Mouse (Mus musculus) telencephalon, adult 2 months (tissue): Measurements from ENCODE around the gene Serinc3.
"Not testable (repeated sequence)": the region's sequence is repeated elsewhere in the genome, so short reads cannot be mapped to it uniquely, and the experiment has no call there.

Experiments
- DNase-seq: peaks from one replicate; pipeline ENCODE4 v3.0.0-alpha.2; 2011; ENCODE audit warnings: low read depth, low spot score

Serinc3 gene

DNA sequence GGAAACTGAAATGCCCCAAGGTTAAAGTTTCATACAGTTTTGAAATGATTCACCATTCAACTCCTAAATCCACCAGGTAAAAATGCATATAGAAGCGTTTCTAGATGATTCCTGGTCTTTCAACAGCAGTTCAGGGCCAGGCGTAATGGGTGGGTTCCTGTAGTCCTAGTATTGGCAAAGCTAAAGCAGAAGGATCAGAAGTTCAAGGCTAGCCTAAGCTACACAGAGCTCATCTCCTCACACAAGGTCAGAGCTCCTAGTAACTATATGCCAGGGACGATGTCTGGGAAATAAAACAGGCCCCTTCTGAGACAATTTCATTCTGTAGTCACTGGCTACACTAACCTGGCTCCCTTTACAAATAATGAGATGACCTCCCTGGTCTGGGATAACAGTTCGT is 13.7 kb downstream of the Serinc3 start:
- DNase-seq: no peak

GRCm38 (mm10) chr2:163621401-163621800 is 23.5 kb downstream of the Serinc3 start:
- not testable (repeated sequence) for DNase-seq

- DNase-seq: no peak
Observed at GRCm38 (mm10) chr2:163620451-163620850, 24.5 kb downstream of the Serinc3 start.

DNA sequence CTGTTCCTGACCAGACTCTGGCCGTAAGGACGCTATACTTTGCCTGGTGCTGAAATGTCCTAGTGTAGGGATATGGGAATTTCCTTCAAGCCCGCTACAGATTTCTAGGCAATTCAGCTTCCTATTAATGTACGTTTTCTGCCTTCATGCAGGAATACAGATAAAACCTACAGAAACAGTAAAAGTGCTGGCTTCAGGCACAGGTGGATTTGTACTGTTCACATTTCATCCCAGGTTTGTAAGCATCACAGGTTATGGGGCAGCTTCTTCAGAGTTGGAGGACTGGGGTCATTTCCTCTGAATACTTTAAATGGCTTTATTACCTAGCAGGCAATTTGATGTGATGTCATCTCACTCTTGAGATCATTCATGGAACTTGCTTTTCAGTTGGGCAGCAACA is 27.1 kb downstream of the Serinc3 start:
- no peak for DNase-seq

DNA sequence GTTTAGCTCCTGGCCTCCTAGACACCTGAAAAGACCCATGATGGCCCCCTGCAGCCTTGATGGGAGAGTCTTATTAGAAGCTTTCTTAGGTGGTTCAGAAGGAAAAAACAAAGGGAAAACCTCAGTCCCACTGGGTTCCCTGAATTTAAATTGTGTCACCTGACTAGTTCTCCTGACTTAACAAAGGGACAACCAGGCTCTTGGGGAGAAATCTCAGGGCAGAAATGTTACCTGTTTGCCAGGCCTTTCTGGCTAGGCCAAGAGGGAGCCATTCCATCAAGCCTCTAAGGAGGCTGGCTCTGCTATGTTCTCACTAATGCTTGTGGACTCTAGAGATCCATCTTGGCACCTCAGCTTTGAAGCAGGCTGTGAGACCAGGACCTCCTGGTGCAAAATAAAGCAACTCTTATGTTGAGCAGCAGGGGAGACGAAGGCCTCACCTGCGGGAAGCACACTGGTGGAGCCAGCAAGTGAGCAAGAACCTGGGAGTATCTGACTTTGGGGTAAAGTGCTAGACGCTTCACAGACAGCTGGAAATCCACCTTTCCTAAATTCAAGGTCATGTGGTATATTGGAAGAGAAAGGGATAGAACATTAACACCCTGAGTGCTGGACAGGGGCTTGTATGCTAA is 27.6 kb downstream of the Serinc3 start:
- no peak for DNase-seq

GRCm38 (mm10) chr2:163616652-163617227 is 28.2 kb downstream of the Serinc3 start:
- no peak for DNase-seq

GRCm38 (mm10) chr2:163615906-163616651 is 28.9 kb downstream of the Serinc3 start:
- no peak for DNase-seq

GRCm38 (mm10) chr2:163615401-163615800 is 29.5 kb downstream of the Serinc3 start:
- no peak for DNase-seq

DNA sequence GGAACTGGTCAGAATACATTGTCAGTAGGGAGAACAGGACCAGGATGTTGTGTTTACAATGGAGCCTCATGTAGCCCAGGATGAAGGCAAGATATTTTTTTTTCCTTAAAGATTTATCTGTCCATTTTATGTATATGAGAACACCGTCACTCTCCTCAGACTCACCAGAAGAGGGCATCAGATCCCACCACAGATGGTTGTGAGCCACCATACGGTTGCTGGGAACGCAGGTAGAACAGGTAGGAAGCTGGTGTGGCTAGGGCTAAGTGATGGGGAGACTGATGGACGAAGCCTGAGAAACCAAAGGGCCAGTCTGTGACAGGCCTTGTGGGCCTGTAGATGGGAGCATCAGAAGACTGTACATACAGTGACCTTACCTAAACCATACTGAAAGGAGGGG is 30.9 kb downstream of the Serinc3 start:
- no peak for DNase-seq

- no peak for DNase-seq
Observed at GRCm38 (mm10) chr2:163613206-163613605, 31.7 kb downstream of the Serinc3 start.

DNA sequence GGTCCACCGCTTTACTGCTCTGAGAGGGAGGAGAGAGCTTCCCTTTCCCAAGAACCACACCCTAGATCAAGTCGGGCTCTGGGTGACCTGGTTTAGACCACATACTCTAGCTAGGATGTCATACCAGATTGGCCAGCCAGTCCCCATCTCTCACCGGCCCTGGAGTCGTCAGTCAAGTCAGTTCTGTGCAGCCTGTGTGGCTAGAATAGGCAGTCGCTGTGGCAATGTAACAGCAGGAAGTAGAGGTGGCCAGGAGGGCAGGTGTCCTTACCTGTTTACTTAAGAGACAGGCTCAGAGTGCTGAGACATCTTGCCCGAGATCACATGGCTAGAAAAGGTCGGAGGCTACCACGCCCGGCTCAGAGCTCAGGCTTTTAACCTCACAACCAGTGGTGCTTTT is 33.8 kb downstream of the Serinc3 start:
- no peak for DNase-seq

- no peak for DNase-seq
Observed at GRCm38 (mm10) chr2:163609281-163609975, 35.5 kb downstream of the Serinc3 start.

DNA sequence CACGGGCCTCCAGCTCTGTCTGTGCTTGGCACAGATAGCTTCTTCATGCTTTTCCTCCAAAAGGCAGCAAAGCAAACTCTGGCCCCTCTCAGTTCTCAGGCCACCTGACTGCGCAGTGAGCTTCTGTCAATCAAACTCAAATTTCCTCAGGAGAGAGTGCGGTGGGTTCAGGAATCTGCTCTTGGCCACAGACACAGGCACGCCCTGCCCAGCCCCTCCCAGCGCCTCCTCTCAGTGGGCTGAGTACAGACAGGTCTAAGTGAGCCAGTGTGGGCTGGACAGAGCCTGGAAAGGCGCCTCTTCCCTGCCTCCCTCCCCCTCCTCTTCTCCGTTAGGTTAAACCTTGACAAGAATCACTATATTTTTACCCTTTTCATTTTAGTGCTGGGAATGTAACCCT is 36.9 kb downstream of the Serinc3 start:
- no peak for DNase-seq

DNA sequence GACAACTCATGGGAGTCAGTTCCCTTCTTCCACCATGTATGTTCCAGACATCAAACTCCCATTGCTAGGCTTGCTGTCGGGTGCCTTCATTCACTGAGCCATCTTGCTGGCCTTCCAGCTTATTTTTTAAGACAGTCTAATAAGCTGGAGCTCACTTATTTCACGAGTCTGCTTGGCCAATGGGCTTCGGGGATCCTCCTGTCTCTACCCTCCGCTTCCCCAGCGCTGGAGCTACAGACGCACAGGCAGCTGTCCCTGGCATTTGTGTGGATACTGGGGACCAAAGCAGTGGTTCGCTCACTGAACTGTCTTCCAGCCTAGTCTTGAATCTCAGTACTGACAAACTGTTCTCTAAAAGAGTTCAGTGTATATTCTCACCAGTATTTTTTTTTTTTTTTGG is 38.8 kb downstream of the Serinc3 start:
- DNase-seq: no peak

DNA sequence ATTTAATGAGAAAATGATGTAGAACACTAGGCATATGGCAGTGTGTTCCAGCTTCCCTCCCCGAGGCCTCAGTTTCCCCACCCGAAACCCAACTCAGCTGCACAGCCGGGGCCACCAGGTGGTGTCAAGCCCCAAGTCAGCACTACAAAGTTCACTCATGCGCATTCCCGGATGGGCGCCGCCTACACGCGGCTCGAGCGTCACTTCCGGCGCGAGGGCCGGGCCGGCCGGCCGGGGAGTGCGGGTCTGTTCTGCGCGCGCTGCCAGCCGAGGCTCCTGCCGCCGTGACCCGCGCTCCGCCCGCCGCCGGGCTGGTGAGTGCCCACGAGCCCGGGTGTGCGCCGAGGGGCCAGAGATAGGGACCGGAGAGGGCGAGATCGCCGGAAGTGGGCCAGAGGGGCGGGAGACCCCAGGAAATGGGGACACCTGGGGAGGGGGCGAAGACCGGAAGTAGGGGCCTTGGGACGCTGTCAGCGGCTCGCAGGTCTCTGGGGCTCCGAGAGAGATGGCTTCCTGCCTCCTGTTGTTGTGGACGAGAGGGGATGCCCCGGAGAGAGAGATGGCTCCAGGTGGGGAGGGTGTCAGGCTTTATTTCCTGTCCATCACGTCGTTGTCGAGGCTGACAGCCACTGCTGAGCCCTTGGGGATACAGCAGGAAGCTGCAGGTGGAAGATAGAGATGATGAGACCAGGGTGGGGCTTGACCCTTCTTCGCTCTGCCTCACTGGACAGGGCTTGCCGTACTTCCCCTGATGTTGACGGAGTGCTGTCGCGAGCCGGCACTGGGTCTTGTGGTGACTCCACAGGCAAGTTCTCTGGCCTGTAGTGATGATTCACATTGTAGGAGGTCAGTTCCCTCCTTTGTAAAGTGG is 42.6 kb downstream of the Serinc3 start, which contains the start of gene Ttpal:
Gene Ttpal, plus strand, starts transcription at position 214 of the 871 bp plus-strand sequence.
- DNase-seq: peak; percentile 67

- no peak for DNase-seq
Observed at GRCm38 (mm10) chr2:163601712-163602100, 43.2 kb downstream of the Serinc3 start.

- DNase-seq: no peak
Observed at GRCm38 (mm10) chr2:163601066-163601465, 43.9 kb downstream of the Serinc3 start.

DNA sequence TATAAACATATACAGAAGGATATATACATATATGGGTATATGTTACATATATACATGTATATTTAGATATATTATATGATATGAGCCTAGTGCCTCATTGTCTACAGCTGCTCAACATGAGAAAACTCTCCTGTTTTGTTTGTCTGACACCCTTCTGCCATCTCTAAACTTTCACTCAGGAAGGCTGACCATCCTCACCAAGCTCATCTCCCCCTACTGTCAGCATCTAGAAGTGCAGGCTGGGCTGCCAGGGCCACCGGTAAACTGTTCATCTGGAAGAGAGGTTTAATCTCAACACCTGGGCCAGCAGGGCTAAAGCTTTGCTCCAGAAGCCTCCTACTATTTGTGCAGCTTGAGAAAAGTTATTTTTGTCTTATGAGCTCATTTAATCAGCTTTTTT is 45.7 kb downstream of the Serinc3 start:
- no peak for DNase-seq

GRCm38 (mm10) chr2:163597661-163598060 is 47.3 kb downstream of the Serinc3 start:
- DNase-seq: no peak

DNA sequence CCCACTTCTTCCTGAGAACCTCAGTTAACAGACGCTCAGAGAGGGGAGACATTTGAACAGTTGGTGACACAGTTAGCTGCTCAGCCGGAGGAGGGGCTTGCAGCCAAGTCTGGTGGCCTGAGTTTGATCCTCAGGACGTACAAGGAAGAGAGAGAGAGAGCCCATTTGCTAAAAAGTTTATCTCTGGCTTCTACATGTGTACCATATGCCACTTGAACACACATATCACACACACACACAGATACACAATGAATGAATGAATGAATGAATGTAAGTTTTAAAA is 48.1 kb downstream of the Serinc3 start:
- DNase-seq: no peak

- DNase-seq: no peak
Observed at GRCm38 (mm10) chr2:163596057-163596872, 48.7 kb downstream of the Serinc3 start.
